Mouse (Mus musculus) stomach, embryonic 14.5 days (tissue): ENCODE data around the gene Lmln. TPM values are rescaled to one million over a fixed set of nuclear protein-coding genes. Genes with fewer than 3 reads are reported as not detected.

ENCODE experiments used
- ATAC-seq: fragments of 200-750 bp; cut with Nextera tagmentation; 2 replicates; pipeline ENCODE4 v1.8.0; 2017; ENCODE audit warnings: low read depth, moderate TSS enrichment; ENCODE audit not compliant: insufficient number of reproducible peaks, insufficient read depth, low FRiP score
- H3K27ac ChIP-seq: fragments of 300-500 bp; sonication (generic); 2 replicates; pipeline ENCODE4 v1.5.1; 2014; ENCODE audit warnings: mild to moderate bottlenecking, low read length, moderate library complexity, mixed read lengths
- H3K27me3 ChIP-seq: fragments of 300-500 bp; sonication (generic); 2 replicates; pipeline ENCODE4 v1.6.1; 2014; ENCODE audit warnings: low read length, control low read depth, mixed read lengths; ENCODE audit not compliant: control insufficient read depth, insufficient read depth
- H3K36me3 ChIP-seq: fragments of 300-500 bp; sonication (generic); 2 replicates; pipeline ENCODE4 v1.6.1; 2014; ENCODE audit warnings: mild to moderate bottlenecking, control low read depth, low read length, moderate library complexity, mixed read lengths; ENCODE audit not compliant: control insufficient read depth, insufficient read depth
- H3K4me1 ChIP-seq: fragments of 300-500 bp; sonication (generic); 2 replicates; pipeline ENCODE4 v1.6.1; 2014; ENCODE audit warnings: low read length, control low read depth, mixed read lengths; ENCODE audit not compliant: control insufficient read depth, insufficient read depth
- H3K4me2 ChIP-seq: fragments of 300-500 bp; sonication (generic); replicated peaks from 2 replicates; pipeline ENCODE4 v1.6.1; 2014; ENCODE audit warnings: low read depth, low read length, control low read depth
- H3K4me3 ChIP-seq: fragments of 300-500 bp; sonication (generic); 2 replicates; pipeline ENCODE4 v1.5.1; 2014; ENCODE audit warnings: low read depth, low read length, control low read depth
- H3K9ac ChIP-seq: fragments of 300-500 bp; sonication (generic); replicated peaks from 2 replicates; pipeline ENCODE4 v1.6.1; 2014; ENCODE audit warnings: low read depth, mild to moderate bottlenecking, control low read depth, low read length, moderate library complexity, mixed read lengths
- H3K9me3 ChIP-seq: fragments of 300-500 bp; sonication (generic); 2 replicates; pipeline ENCODE4 v1.6.1; 2016; ENCODE audit warnings: low read depth, low read length, control low read depth; ENCODE audit not compliant: control insufficient read depth
- WGBS: fragments of 180-500 bp; shearing (Covaris S2); extraction: QIAGEN DNeasy Blood & Tissue Kit; methylation state at CpG from one replicate; pipeline ENCODE4 v1.1.7; 2014; 5-methylcytosine and 5-hydroxymethylcytosine counted together
- polyA plus RNA-seq: library from polyadenylated mRNA; unstranded; fragments of >200 nt; fragmentation: Nextera tagmentation; extraction: Ambion mirVana; gene quantifications from 2 replicates; pipeline ENCODE4 v1.2.1, GENCODE M21; 2014

Lmln gene
- polyA plus RNA-seq, 1 experiment from 2014 or later = 3.5 TPM

DNA sequence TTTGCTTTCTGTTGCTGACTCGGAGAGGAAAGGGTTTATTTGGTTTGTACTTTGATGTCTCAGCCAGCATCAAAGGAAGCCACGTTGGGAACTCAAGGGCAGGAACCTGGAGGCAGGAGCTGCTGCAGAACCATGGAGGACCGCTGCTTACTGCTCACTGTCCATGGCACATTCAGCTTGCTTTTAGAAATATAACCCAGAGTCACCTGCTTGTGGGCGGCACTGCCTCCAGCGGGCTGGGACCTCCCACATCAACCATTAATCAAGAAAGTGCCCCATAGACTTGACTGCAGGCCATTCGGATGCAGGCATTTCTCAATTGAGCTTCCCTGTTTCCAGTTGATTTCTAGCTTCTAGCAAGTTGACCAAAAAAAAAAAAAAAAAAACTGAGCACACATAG is 13.8 kb downstream of the Lmln start:
- Histone ChIP-seq H3K4me2 (no peak overlapping the region), H3K27me3 (no peaks in the 10 kb centered on the region), H3K9me3 (no peaks in the 10 kb centered on the region), H3K4me1 (no peaks in the 10 kb centered on the region), H3K4me3 (no peak overlapping the region), H3K27ac (no peak overlapping the region), H3K36me3 (no peaks in the 10 kb centered on the region), H3K9ac (no peak overlapping the region)
- WGBS = 52% methylated on average over 6 of the region's 6 CpGs
- no peak for ATAC-seq

- H3K36me3 ChIP-seq = peaks cover 4% of the 10 kb centered on the region; the same call in 1 of the 2 replicates
- WGBS = 89% methylated on average over 5 of the region's 5 CpGs
- H3K27ac ChIP-seq = no peak overlapping the region
- no peak overlapping the region for H3K4me3 ChIP-seq
- H3K4me2 ChIP-seq = no peak overlapping the region
- no peaks in the 10 kb centered on the region for H3K27me3 ChIP-seq
- no peaks in the 10 kb centered on the region for H3K9me3 ChIP-seq
- H3K4me1 ChIP-seq = no peaks in the 10 kb centered on the region
- ATAC-seq = no peak
- H3K9ac ChIP-seq = no peak overlapping the region
These were observed 14.8 kb downstream of the Lmln start for GRCm38 (mm10) chr16:33077069-33077627.

DNA sequence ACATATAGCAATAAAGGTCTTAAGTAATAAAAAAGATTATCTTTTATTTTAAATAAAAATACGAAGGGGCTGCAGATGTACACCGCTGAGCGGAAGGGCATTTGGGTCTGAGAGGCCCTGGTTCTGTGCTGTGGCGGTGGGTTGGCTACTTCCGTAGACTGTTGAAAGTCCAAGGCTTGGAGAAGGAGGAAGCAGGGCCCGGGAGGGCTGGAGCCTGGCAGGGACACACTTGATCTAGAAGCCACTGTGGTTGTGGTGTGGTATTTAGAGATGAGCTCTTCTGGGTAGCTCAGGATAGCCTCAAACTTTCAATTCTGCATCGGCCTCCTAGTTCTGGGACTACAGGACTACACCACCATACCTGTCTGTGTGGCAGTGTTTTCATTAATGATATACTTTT is 17.7 kb downstream of the Lmln start:
- Histone ChIP-seq H3K9ac (no peak overlapping the region), H3K9me3 (no peaks in the 10 kb centered on the region), H3K4me3 (no peak overlapping the region), H3K27ac (no peak overlapping the region), H3K4me1 (no peaks in the 10 kb centered on the region), H3K4me2 (no peak overlapping the region), H3K27me3 (no peaks in the 10 kb centered on the region), H3K36me3 (peaks cover 9% of the 10 kb centered on the region)
- 94% methylated on average over 7 of the region's 7 CpGs for WGBS
- no peak for ATAC-seq

GRCm38 (mm10) chr16:33082951-33083350 is 20.6 kb downstream of the Lmln start:
- no peaks in the 10 kb centered on the region for H3K9me3 ChIP-seq
- ATAC-seq = no peak

GRCm38 (mm10) chr16:33083996-33084395 is 21.7 kb downstream of the Lmln start:
- ATAC-seq = no peak
- H3K9ac ChIP-seq = no peak overlapping the region
- H3K27me3 ChIP-seq = no peaks in the 10 kb centered on the region
- no peaks in the 10 kb centered on the region for H3K9me3 ChIP-seq
- H3K36me3 ChIP-seq = peaks cover 9% of the 10 kb centered on the region
- 84% methylated on average over 2 of the region's 2 CpGs for WGBS
- no peak overlapping the region for H3K4me2 ChIP-seq
- H3K27ac ChIP-seq = no peak overlapping the region
- H3K4me3 ChIP-seq = no peak overlapping the region
- no peaks in the 10 kb centered on the region for H3K4me1 ChIP-seq

More at GRCm38 (mm10) chr16:33082951-33083350, 20.6 kb downstream of the Lmln start:
- Histone ChIP-seq H3K27ac (no peak overlapping the region), H3K9ac (no peak overlapping the region), H3K27me3 (no peaks in the 10 kb centered on the region), H3K4me3 (no peak overlapping the region), H3K36me3 (peaks cover 9% of the 10 kb centered on the region), H3K4me2 (no peak overlapping the region), H3K4me1 (no peaks in the 10 kb centered on the region)
- 89% methylated on average over 6 of the region's 6 CpGs for WGBS

- H3K27ac ChIP-seq = no peak overlapping the region
- H3K36me3 ChIP-seq = peaks cover 9% of the 10 kb centered on the region
- H3K9ac ChIP-seq = no peak overlapping the region
- H3K4me1 ChIP-seq = no peaks in the 10 kb centered on the region
- no peak overlapping the region for H3K4me3 ChIP-seq
- no peak for ATAC-seq
- WGBS = 66% methylated on average over 8 of the region's 8 CpGs
- H3K4me2 ChIP-seq = no peak overlapping the region
- no peaks in the 10 kb centered on the region for H3K9me3 ChIP-seq
- H3K27me3 ChIP-seq = no peaks in the 10 kb centered on the region
These were observed 23.3 kb downstream of the Lmln start for GRCm38 (mm10) chr16:33085666-33086065.

- no peaks in the 10 kb centered on the region for H3K9me3 ChIP-seq
- no peak overlapping the region for H3K9ac ChIP-seq
- no peaks in the 10 kb centered on the region for H3K27me3 ChIP-seq
- H3K36me3 ChIP-seq = peaks cover 3% of the 10 kb centered on the region; the same call in 1 of the 2 replicates
- no peak overlapping the region for H3K4me2 ChIP-seq
- WGBS = 50% methylated on average over 4 of the region's 4 CpGs
- H3K4me1 ChIP-seq = no peaks in the 10 kb centered on the region
- H3K27ac ChIP-seq = no peak overlapping the region; the same call in 1 of the 2 replicates
- H3K4me3 ChIP-seq = no peak overlapping the region
- no peak for ATAC-seq
These were observed 51.4 kb downstream of the Lmln start for GRCm38 (mm10) chr16:33113726-33114125.

DNA sequence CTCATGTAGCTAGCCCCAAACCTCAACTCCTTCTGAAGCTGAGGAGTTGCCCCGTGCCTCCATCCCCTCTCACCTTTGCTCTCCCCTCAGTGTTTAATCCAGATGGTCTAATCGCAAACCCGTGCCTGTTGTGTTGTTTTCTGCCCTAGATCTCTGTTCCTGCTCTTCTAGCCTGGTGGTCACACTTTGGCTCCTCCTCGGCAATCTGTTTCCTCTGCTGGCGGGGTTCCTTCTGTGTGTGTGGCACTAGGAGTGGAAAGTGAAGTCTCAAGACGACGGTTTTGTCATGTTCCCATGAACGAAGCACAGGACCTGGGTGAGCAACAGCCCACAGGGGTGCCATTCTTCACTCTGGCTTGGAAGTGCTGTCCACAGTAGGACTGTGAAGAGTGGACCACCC is 61.1 kb downstream of the Lmln start:
- no peaks in the 10 kb centered on the region for H3K27me3 ChIP-seq
- H3K4me2 ChIP-seq = no peak overlapping the region
- H3K9ac ChIP-seq = no peak overlapping the region
- H3K4me1 ChIP-seq = peaks cover 5% of the 10 kb centered on the region; the same call in 1 of the 2 replicates
- WGBS = 69% methylated on average over 8 of the region's 8 CpGs
- no peak overlapping the region for H3K27ac ChIP-seq
- H3K4me3 ChIP-seq = no peak overlapping the region
- ATAC-seq = no peak
- H3K36me3 ChIP-seq = no peaks in the 10 kb centered on the region
- no peaks in the 10 kb centered on the region for H3K9me3 ChIP-seq
